Mouse (Mus musculus): ENCODE data around the gene Olfr791.
A peak's percentile ranks its signal among the peaks of the same experiment; 100 is the strongest.

Olfr791 gene

GRCm38 (mm10) chr10:129521492-129521891 is at the start of gene Olfr791:
Gene Olfr791 (plus strand): TSS chr10:129521792.
- DNase-seq (ENCODE audit: low spot score in 2 of 2): no peak

DNA sequence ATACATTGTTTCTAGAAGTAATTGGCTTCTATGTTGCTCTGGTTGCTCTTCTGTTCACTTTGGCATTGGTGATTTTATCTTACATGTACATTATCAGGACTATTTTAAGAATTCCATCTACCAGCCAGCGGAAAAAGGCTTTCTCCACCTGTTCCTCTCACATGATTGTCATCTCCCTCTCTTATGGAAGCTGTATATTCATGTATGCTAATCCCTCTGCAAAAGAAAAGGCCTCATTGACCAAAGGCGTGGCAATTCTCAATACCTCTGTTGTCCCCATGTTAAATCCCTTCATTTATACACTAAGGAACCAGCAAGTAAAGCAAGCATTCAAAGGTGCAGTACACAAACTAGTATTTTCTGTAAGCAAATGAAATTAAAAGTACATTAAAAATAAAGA is 48.3 kb upstream of the Olfr791 start:
- no peak for DNase-seq (ENCODE audit: low spot score in 2 of 2)

DNA sequence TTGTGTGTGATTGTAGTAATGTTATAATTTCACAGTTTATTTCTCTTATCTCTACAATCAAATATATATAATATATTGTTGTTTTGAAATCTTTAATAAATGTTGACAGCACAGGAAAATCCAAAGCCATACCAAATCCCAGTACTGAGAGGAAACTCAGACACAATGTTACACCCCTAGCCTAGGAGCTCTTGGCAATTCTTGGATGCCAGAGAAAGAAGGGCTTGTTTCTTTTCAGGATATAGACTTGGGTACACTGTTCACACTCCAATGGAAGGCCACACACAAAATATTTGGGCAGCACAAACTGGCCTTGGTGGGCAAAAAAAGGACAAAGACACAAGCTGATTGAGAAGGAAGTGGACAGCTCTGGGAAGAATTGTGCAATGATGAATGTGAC is 47.9 kb upstream of the Olfr791 start:
- DNase-seq (ENCODE audit: low spot score in 2 of 2): no peak

- DNase-seq (ENCODE audit: low spot score in 2 of 2): no peak
Measured at GRCm38 (mm10) chr10:129484452-129484851, 37.1 kb upstream of the Olfr791 start, which contains the start of gene Olfr789. Gene Olfr789 (plus strand): TSS chr10:129484752.

- no peak for DNase-seq (ENCODE audit: low spot score in 2 of 2)
Measured at GRCm38 (mm10) chr10:129490101-129490500, 31.5 kb upstream of the Olfr791 start.

- DNase-seq (ENCODE audit: low spot score in 2 of 2): no peak
Measured at GRCm38 (mm10) chr10:129498192-129498591, 23.4 kb upstream of the Olfr791 start, which contains the start of gene Olfr790. Gene Olfr790 (plus strand): TSS chr10:129498492.

DNA sequence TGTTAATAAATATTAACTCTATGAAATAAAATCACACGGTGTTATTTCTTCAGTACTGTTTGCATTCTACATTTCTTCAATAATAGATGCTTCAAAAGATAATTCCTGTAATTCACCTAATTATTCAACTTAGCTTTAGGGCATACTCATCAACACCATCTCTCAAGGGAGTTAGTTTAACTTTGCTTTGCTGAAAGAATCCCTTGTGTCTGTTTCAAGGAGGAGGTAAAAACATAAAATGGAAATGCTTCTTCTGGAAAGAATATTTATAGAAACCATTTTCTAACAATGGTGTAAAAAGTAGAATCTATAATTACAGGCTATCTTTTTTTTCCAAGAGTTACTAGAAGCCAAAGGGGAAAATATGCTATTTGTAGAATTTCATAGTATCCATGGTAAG is 17.3 kb downstream of the Olfr791 start, which contains the start of gene Olfr792:
TSS of gene Olfr792 (plus strand) at position 301 of the 400 bp plus-strand sequence.
- no peak for DNase-seq (ENCODE audit: low spot score in 2 of 2)

DNA sequence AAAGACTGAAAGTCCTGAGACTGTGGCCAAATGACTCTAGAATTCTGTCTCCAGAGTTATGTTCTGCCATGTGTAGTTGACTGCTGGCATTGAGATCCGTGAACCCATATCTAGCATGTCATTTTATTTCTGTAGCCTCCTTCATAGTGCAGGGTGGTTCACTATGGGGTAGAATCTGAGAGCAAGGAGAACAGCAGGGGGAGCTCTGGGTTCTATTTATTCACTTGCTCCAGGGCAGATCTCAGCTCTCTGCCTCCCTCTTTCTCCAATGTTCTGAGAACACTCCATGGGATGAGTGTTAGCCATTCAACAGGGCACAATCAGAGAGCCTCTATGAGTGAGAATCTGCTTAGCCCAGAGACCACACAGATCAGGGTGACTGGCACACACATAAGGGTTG is 27.8 kb downstream of the Olfr791 start:
- peak in 1 of 2 experiments; percentile 4 for DNase-seq (ENCODE audit: low spot score in 2 of 2)

DNA sequence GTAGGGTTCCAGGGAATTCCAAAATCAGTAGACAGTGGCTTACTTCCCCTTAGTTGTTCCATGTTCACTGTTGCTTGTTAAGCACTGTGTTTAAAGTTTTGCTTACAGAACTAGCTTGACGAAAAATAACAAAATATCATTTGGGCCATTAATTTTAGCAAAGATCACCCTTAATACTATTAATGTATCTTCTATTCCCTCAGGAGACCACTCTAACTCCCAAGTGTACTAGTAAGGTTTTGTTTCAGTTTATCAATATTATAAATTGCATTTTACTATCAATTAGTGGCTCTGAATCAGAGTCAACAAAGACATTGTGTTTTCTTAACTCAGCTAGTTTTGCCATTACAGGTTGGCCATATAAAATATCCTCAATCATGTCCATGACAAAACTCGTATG is 45.8 kb downstream of the Olfr791 start, which contains the start of gene Olfr794:
TSS of gene Olfr794 (plus strand) at position 301 of the 400 bp plus-strand sequence.
- DNase-seq (ENCODE audit: low spot score in 2 of 2): no peak

GRCm38 (mm10) chr10:129577066-129577465 is 55.5 kb downstream of the Olfr791 start:
- DNase-seq (ENCODE audit: low spot score in 2 of 2): no peak

Data from frontal cortex, postnatal 10 days (tissue).